Mouse (Mus musculus) lung, postnatal 0 days (tissue): Measurements from ENCODE around the gene Slc7a6.

Experiments used
- CTCF ChIP-seq: IDR thresholded peaks from 2 replicates; pipeline ENCODE4 v1.5.1; 2016; ENCODE audit warnings: antibody characterized with exemption, mild to moderate bottlenecking
- EP300 ChIP-seq: IDR thresholded peaks from 2 replicates; pipeline ENCODE4 v1.6.1; 2016; ENCODE audit warnings: antibody characterized with exemption, mild to moderate bottlenecking, control low read depth

DNA sequence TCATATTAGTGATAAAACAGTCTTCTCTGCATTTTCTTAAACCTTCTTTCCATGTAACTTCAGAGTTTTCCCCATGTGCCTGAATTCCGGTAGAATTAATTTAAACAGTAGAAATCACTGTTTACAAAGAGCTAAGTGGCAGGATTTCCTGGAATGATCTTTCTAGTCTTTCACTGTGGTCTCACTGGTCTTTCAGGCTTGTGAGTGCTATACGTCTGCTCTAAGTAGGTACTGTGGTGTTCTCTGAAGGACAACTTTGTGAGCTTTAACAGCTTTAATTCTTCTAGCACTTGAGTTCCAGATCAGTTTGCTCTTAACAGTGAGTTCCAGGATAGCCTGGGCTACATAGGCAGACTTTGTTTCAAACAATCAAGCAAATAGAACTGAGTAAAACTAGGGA, 9.8 kb downstream of the Slc7a6 start:
- TF ChIP-seq CTCF (no peak), EP300 (0 out of 2 replicates have a peak, but pooled peaks have one; percentile 20)
